Mouse (Mus musculus) layer of hippocampus, adult 18-20 months (tissue): ENCODE measurements around the gene Suclg2. TPM values are rescaled to one million over a fixed set of nuclear protein-coding genes. Genes with fewer than 3 reads are reported as not detected.

Experiments used
- DNase-seq, 2 experiments: peaks; one replicate each; pipeline ENCODE4 v3.0.0; 2022; ENCODE audit warnings: low spot score in 2 of 2
- total RNA-seq, 2 experiments: library from RNA; stranded (reverse); gene quantifications; 2 replicates each; pipeline ENCODE4 v1.2.3; 2021

The Suclg2 gene
- total RNA-seq, 2 experiments from 2014 or later: 14.0 to 15.1 TPM

DNA sequence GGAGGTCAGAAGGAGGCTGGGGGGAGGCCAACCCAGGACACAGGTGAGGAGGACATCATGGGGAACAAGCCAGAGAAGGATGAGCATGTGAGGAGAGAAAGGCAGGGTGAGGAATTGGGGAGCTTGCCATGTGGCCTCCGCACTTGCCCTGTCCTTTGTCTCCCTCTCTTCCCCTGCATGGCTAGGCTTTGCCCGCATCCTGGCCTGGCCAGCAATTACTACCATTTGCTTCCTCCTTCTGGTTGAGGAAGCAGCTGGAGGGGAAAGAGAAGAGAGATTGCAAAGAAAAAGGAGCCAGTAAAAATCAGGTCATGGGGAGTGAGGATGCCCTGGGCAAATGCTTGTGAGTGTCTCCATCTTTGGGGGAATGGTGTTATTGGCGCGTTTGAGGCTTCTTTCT lies 234.9 kb downstream of the Suclg2 start:
- DNase-seq: no peak

DNA sequence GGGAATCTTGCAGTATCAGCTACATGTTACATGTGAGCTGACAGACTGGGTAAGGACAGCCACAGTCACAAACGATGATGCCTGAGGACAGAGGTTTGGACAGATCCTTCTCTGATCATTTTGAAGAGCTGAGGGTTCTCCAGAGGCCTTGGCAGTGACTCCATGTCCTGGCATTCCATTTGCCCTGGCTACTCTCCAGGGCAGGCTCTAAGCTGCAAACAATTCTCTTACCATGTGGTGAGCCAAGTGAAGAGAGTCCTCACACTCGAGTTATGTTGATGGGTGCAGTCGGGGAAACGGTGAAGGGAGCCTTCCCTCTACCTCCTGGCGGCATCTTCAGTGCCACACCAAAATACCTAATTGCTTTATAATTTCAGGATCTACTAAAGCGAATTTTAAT lies 235.5 kb downstream of the Suclg2 start:
- no peak for DNase-seq

DNA sequence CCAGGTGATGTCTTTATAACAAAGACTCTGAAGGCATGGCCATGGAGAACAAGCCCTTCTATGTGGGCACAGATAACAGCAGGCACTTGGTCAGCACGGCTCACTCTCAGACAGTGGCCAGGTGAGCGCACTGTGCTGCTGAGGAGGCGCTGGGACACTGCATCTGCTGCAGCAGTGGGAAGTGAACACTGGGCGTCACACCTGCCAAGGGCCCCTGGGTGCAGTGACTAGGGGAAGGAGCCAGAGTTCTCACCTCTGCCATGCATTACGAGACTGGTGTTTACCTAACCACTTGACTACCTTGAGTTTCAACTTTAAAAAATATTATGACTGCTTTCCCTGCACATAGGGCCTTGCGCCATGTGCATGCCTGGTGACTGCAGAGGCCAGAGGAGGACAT lies 238.8 kb downstream of the Suclg2 start:
- no peak for DNase-seq

DNA sequence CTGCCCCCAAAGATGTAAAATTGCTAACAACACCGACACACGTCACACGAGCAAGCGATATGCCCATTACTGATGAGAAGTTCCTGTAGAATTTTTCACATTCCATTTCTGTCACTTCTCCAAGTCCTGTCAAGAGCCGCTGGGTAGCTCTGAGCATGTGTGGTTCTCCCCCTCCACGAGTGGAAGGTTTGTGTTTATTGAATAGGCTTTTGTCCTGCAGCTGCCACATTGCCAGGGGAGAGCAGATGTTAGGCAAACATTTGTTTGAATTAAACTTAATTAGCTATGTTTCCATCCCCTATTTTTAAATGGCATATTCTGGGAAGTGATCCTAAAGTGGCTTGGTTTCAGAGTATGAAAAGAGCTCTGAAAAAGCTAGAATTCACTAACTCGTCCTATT lies 249.1 kb downstream of the Suclg2 start:
- no peak for DNase-seq

DNA sequence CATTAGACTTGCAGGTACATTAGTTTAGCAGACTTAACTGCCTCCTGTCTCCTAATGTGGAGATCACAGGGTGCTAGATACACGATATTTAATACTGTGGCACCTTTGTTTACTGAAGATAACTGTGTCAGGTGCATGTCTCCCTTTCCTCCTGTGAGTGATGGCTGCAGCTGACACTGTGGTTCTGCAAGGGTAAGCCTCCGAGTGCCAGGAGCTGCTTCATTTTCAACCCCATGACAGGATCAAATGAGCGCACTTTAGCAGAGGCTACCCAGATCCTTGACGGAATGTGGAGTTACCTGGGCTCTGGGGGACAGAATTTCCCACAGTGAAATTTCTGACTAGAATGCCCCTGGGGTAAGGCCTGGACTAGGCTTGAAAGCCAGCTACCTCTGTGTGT lies 253.3 kb downstream of the Suclg2 start:
- no peak for DNase-seq

DNA sequence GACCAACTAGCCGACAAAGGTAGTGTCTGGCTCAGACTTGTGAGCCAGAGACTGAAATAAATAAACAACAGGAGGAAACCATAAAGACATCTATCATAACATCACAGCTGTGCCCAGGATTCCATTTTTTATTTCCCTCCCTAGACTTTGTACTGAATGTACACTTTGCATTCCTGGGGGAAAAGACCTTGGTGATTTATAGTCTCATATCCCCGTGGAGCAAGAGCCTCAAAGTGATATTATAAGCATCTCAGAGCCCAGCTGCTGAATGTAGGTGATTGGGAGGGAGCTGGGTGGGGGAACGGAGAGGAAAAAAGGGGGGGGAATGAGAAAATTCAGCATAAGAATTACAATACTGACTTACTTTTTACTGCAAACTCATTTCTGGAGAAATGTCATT lies 259.2 kb downstream of the Suclg2 start:
- no peak for DNase-seq

DNA sequence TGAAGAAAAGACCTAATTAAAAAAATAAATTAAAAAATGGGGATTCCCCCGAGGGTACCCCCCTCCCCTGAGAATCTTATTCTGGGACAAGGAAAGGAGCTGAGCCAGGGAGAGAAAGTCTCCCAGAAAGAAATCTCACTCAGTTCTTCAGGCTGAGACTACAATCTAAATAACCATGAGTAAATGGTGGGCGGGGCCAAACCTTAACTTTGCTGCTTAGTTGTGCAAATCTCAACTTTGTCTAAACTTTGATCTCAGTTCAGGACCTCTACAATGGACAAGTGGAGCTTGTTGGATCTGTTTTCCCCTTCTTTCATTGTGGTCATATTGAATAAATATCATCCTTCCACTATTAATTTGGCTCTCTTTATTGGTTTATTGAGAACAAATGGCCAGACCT lies 272.4 kb downstream of the Suclg2 start:
- DNase-seq: no peak

DNA sequence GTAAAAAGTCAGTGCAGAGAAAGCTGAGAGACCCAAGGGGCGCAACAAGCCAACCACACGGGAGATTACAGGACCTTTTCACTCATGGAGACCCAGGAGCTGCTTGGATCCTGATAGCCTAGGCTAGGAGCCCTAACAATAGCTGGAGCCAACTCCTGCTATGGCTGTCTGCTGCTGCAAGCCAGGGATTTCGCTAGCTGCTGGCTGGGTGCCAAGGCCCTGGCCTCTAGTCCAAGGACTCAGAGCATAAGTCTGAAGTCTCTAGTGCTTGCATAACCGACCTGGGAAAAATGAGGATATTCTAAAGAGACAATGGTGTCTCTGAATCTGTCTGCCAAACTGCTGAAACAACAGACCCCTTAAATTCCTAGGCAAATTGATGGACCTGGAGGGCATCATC lies 273.6 kb downstream of the Suclg2 start:
- DNase-seq: no peak
